Mouse (Mus musculus) liver, adult 2 months (tissue): Measurements from ENCODE around the gene Rab1b.

ENCODE experiments used
- CTCF ChIP-seq: fragments of 200-500 bp; IDR thresholded peaks from 2 replicates; pipeline ENCODE4 v1.5.1; 2011; ENCODE audit warnings: low read depth, low read length, control low read depth
- POLR2A ChIP-seq: fragments of 200-500 bp; IDR thresholded peaks from 2 replicates; pipeline ENCODE4 v1.6.1; 2011; ENCODE audit warnings: low read length, control low read depth; ENCODE audit not compliant: insufficient read depth; ENCODE audit errors: extremely low read depth

DNA sequence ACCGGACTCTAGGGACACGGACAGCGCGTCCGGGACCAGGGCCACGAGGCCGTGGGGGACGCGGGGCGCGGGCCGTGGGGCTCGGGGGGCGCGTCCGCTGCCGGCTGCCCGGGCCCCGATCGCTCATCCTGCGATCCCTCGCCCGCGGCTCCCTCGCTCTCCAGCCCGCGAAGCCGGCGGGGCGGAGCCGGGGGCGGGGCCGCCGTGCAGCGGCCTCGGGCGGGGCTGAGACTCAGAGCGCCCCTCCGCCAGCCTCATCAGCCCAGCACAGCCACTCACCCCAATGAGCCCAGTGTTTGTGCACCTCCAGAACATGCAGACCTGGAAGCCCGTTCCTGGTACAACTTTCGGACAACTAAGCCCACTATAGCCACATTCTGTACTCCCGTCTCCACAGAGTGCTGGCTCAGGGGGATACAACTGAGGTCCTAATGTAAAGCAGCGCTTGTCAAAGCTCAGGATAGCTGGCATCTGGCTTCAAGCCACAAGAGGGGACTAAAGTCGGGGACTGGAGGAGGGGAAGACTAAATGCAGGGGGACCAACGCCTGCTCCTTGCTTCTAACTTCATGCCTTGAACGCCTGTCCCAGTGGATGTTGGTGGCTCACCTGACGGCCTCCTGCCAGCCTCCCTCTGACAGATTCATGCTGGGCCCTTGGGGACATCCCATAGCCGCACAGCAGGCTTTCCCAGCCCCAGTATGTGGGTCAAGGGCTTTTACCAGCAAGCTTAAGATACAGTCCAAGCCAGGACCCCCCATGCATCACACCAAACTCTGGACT is 8.3 kb downstream of the Rab1b start, which contains the start of gene Cnih2:
- no peak for TF ChIP-seq CTCF
- TF ChIP-seq POLR2A, result no peak
